Mouse (Mus musculus): ENCODE data around the gene Tspear.

DNA sequence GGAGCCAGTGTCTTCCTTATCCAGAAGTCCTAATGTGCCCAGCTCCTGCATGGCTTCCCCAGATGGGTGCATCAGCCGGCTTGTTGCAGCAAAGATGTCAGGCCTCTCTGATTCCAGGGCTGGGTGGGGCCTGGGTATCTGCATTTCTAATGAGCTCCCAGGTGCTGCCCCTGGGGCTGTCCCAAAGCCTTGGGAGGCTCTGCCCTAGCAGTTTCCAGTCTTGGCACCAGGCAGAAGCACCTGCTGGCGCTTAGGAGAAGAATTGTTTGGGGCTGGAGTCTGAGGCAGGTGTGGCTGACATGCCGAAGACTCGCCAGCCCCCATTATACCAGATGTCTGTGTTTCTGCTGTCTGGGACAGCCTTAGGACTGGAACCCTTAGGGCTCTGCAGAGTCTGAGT is 15.7 kb upstream of the Tspear start:
- TF ChIP-seq POLR2A (IDR thresholded peaks at IDR 0.05; ENCODE audit: insufficient read length, low read depth) (no peak), USF1 (IDR thresholded peaks at IDR 0.05; ENCODE audit: low read depth) (no peak), TCF12 (IDR thresholded peaks at IDR 0.05; ENCODE audit: insufficient read depth, poor library complexity, severe bottlenecking) (no peak)

Measured in myocyte (in vitro differentiated cells).